Mouse (Mus musculus) small intestine, adult 2 months (tissue): ENCODE measurements around the gene Kcnh4.

Experiments
- CTCF ChIP-seq: fragments of 200-500 bp; IDR thresholded peaks from 2 replicates; pipeline ENCODE4 v1.5.1; 2012; ENCODE audit warnings: low read depth, mild to moderate bottlenecking, control low read depth, inconsistent platforms, low read length, moderate library complexity, mixed read lengths; ENCODE audit not compliant: insufficient replicate concordance, insufficient read length; ENCODE audit errors: extremely low read depth
- POLR2A ChIP-seq: fragments of 200-500 bp; IDR thresholded peaks from 2 replicates; pipeline ENCODE4 v1.6.1; 2012; ENCODE audit warnings: low read depth, mild to moderate bottlenecking, control low read depth, inconsistent platforms, low read length, moderate library complexity

GRCm38 (mm10) chr11:100714948-100715347 is 44.8 kb downstream of the Kcnh4 start:
- TF ChIP-seq CTCF (no peak), POLR2A (no peak)
